Mouse (Mus musculus): ENCODE measurements around the gene Prss38.

- TF ChIP-seq GATA1 (IDR thresholded peaks at IDR 0.05; ENCODE audit: borderline replicate concordance, low read length): no peak
- TF ChIP-seq FLI1 (IDR thresholded peaks at IDR 0.05; ENCODE audit: low read length): no peak
Observed at GRCm38 (mm10) chr11:59400876-59401275, 25.4 kb upstream of the Prss38 start.

All from megakaryocyte, embryonic 14.5 days (primary cell).